Mouse (Mus musculus): Measurements from ENCODE around the gene Rbfox2.

GRCm38 (mm10) chr15:77031271-77031670, 275.5 kb downstream of the Rbfox2 start:
- TF ChIP-seq CTCF (IDR thresholded peaks at IDR 0.05; ENCODE audit: low read depth, low read length), result no peak
- no peak for TF ChIP-seq POLR2A (IDR thresholded peaks at IDR 0.05; ENCODE audit: extremely low read depth, insufficient read depth, low read length)

Measured in liver, adult 2 months (tissue).